23 mouse cellular contexts compared by ENCODE assay signal in genomic region chr2:58107046-58107445, GRCm38 (mm10). TPM values are rescaled to one million over a fixed set of nuclear protein-coding genes. Genes with fewer than 3 reads are reported as not detected.
DNase-seq lines count a peak whose midpoint lies in the region; ATAC-seq lines count a peak whose summit lies in the region.
"Had no signal": no experiment of that assay in that cellular context is flagged by ENCODE, and none has a peak within 500 bp of the region (broad histone marks: within the 10 kb centered on the region; RNA-seq: fewer than 3 reads in every experiment).

No protein-coding gene starts in this region.

- H3K36me3 ChIP-seq in midbrain, embryonic 16.5 days (ENCODE audit: control insufficient read depth, insufficient read depth, low read length) = no peaks in the 10 kb centered on the region
- no peaks in the 10 kb centered on the region for H3K36me3 ChIP-seq in midbrain, embryonic 10.5 days
- H3K36me3 ChIP-seq: embryonic facial prominence, embryonic 13.5 days; forebrain, embryonic 12.5 days; heart, embryonic 10.5 days; heart, embryonic 15.5 days; hindbrain, embryonic 10.5 days had no signal

- H3K9me3 ChIP-seq in midbrain, embryonic 16.5 days (replicated peaks; ENCODE audit: control insufficient read depth, low read length, poor library complexity, severe bottlenecking) = no peaks in the 10 kb centered on the region
- H3K9me3 ChIP-seq in midbrain, embryonic 10.5 days (replicated peaks) = no peaks in the 10 kb centered on the region
- H3K9me3 ChIP-seq: embryonic facial prominence, embryonic 13.5 days; forebrain, embryonic 12.5 days; heart, embryonic 10.5 days; heart, embryonic 15.5 days; hindbrain, embryonic 10.5 days had no signal

- H3K9ac ChIP-seq in midbrain, embryonic 16.5 days (ENCODE audit: low read depth, low read length) = no peak overlapping the region
- H3K9ac ChIP-seq: embryonic facial prominence, embryonic 13.5 days; forebrain, embryonic 12.5 days; heart, embryonic 15.5 days; hindbrain, embryonic 14.5 days had no signal

- no peak overlapping the region for H3K4me2 ChIP-seq in midbrain, embryonic 16.5 days (ENCODE audit: low read length)
- H3K4me2 ChIP-seq: embryonic facial prominence, embryonic 13.5 days; forebrain, embryonic 12.5 days; heart, embryonic 15.5 days; hindbrain, embryonic 14.5 days had no signal

- H3K27me3 ChIP-seq in midbrain, embryonic 16.5 days (ENCODE audit: control insufficient read depth, insufficient read depth, low read depth, low read length) = no peaks in the 10 kb centered on the region
- no peaks in the 10 kb centered on the region for H3K27me3 ChIP-seq in midbrain, embryonic 10.5 days (ENCODE audit: low read depth, poor library complexity, severe bottlenecking)
- H3K27me3 ChIP-seq: embryonic facial prominence, embryonic 13.5 days; forebrain, embryonic 12.5 days; heart, embryonic 15.5 days had no signal

- peak; percentile 91 for ATAC-seq in CD4-positive, CD25-positive, alpha-beta regulatory T cell, adult 4 months
- ATAC-seq in inflammation-experienced regulatory T-cells, adult 6 months = peak; percentile 92
- ATAC-seq in midbrain, embryonic 16.5 days = no peak
- ATAC-seq: forebrain, embryonic 16.5 days; intestine, postnatal 0 days had no signal

- no peak overlapping the region for H3K27ac ChIP-seq in midbrain, embryonic 16.5 days (ENCODE audit: low read length)
- no peak overlapping the region for H3K27ac ChIP-seq in midbrain, embryonic 10.5 days (replicated peaks)
- H3K27ac ChIP-seq: embryonic facial prominence, embryonic 13.5 days; forebrain, embryonic 12.5 days; gastrocnemius, adult 2 months; heart, embryonic 10.5 days; heart, embryonic 15.5 days; hindbrain, embryonic 10.5 days; hindbrain, embryonic 14.5 days had no signal

- peak; percentile 64 for DNase-seq in CD4-positive helper T cell, adult 2 months (ENCODE audit: low read depth, low spot score)
- DNase-seq in right cerebral cortex, adult 18-20 months = no peak
- no peak for DNase-seq in midbrain, embryonic 10.5 days (ENCODE audit: low spot score)
- DNase-seq: adrenal gland, postnatal 14 days; B cell, adult 2 months; cerebellum, adult 18-20 months; cerebellum, adult 9-11 months; cerebellum, postnatal 36 days; gastrocnemius, adult 2 months; gastrocnemius, postnatal 36 days; heart, adult 18-20 months; heart, postnatal 14 days had no signal

- H3K4me1 ChIP-seq in midbrain, embryonic 16.5 days (ENCODE audit: control insufficient read depth, insufficient read depth, low read length) = no peaks in the 10 kb centered on the region
- no peaks in the 10 kb centered on the region for H3K4me1 ChIP-seq in midbrain, embryonic 10.5 days
- H3K4me1 ChIP-seq: embryonic facial prominence, embryonic 13.5 days; forebrain, embryonic 12.5 days; heart, embryonic 10.5 days; heart, embryonic 15.5 days; hindbrain, embryonic 10.5 days had no signal

- 85% methylated on average over 6 of the region's 6 CpGs for WGBS in midbrain, embryonic 16.5 days
- WGBS in midbrain, embryonic 10.5 days = 84% methylated on average over 6 of the region's 6 CpGs

- no peak overlapping the region for H3K4me3 ChIP-seq in midbrain, embryonic 16.5 days (ENCODE audit: low read depth, low read length)
- H3K4me3 ChIP-seq in midbrain, embryonic 10.5 days = no peak overlapping the region
- H3K4me3 ChIP-seq: embryonic facial prominence, embryonic 13.5 days; forebrain, embryonic 12.5 days; gastrocnemius, adult 2 months; heart, embryonic 10.5 days; heart, embryonic 15.5 days; hindbrain, embryonic 10.5 days had no signal

RNA-seq across cellular contexts. Expression of gene Ermn, which starts 54.4 kb away (rescaled TPM):
- polyA plus RNA-seq in CD4-positive, CD25-positive, alpha-beta regulatory T cell, adult 4 months (2017; shearing (Covaris generic)) = under 1 TPM in 1 of 2 experiments, not detected in 1; 0.17 TPM
- polyA plus RNA-seq in inflammation-experienced regulatory T-cells, adult 6 months (2017; shearing (Covaris generic)) = 1 to 10 TPM in 1 of 3 experiments, under 1 TPM in 1, not detected in 1; 0.15 to 5.8 TPM
- 0.26 and 0.35 TPM in 2 replicates for polyA plus RNA-seq in midbrain, embryonic 16.5 days (2015; fragmentation: Nextera tagmentation; extraction: Ambion mirVana)
- 0.11 and 0.25 TPM in 2 replicates for polyA plus RNA-seq in midbrain, embryonic 10.5 days (2016; fragmentation: Nextera tagmentation; extraction: Ambion mirVana)
- polyA plus RNA-seq: heart, embryonic 10.5 days; heart, embryonic 15.5 days had no signal
